Mouse (Mus musculus) intestine, embryonic 14.5 days (tissue): Measurements from ENCODE around the gene H2-M3. TPM values are rescaled to one million over a fixed set of nuclear protein-coding genes. Genes with fewer than 3 reads are reported as not detected.

Source experiments
- ATAC-seq: fragments of 200-750 bp; cut with Nextera tagmentation; replicated peaks from 2 replicates; pipeline ENCODE4 v1.8.0; 2017; ENCODE audit warnings: low read depth, moderate number of reproducible peaks, moderate TSS enrichment, moderate library complexity; ENCODE audit not compliant: low FRiP score, low TSS enrichment
- DNase-seq: peaks from one replicate; pipeline ENCODE4 v3.0.0-alpha.2; 2018; ENCODE audit warnings: low spot score
- H3K27ac ChIP-seq: fragments of 300-500 bp; sonication (generic); 2 replicates; pipeline ENCODE4 v1.5.1; 2014; ENCODE audit warnings: low read depth, mild to moderate bottlenecking, control low read depth
- H3K27me3 ChIP-seq: fragments of 300-500 bp; sonication (generic); replicated peaks from 2 replicates; pipeline ENCODE4 v1.6.1; 2014; ENCODE audit warnings: low read length, control low read depth; ENCODE audit not compliant: control insufficient read depth, insufficient read depth
- H3K36me3 ChIP-seq: fragments of 300-500 bp; sonication (generic); 2 replicates; pipeline ENCODE4 v1.6.1; 2014; ENCODE audit warnings: low read length, control low read depth; ENCODE audit not compliant: control insufficient read depth, insufficient read depth
- H3K4me1 ChIP-seq: fragments of 300-500 bp; sonication (generic); replicated peaks from 2 replicates; pipeline ENCODE4 v1.6.1; 2014; ENCODE audit warnings: low read length, control low read depth, mixed read lengths; ENCODE audit not compliant: control insufficient read depth, insufficient read depth
- H3K4me2 ChIP-seq: fragments of 300-500 bp; sonication (generic); 2 replicates; pipeline ENCODE4 v1.6.1; 2014; ENCODE audit warnings: low read length
- H3K4me3 ChIP-seq: fragments of 300-500 bp; sonication (generic); 2 replicates; pipeline ENCODE4 v1.5.1; 2014; ENCODE audit warnings: low read depth, low read length, control low read depth, mixed read lengths
- H3K9ac ChIP-seq: fragments of 300-500 bp; sonication (generic); 2 replicates; pipeline ENCODE4 v1.6.1; 2014; ENCODE audit warnings: mild to moderate bottlenecking, low read length
- H3K9me3 ChIP-seq: fragments of 300-500 bp; sonication (generic); 2 replicates; pipeline ENCODE4 v1.6.1; 2016; ENCODE audit warnings: low read length, control low read depth; ENCODE audit not compliant: control insufficient read depth
- WGBS: fragments of 180-500 bp; shearing (Covaris S2); extraction: QIAGEN DNeasy Blood & Tissue Kit; methylation state at CpG from one replicate; pipeline ENCODE4 v1.1.7; 2014; 5-methylcytosine and 5-hydroxymethylcytosine counted together
- polyA plus RNA-seq: library from polyadenylated mRNA; unstranded; fragments of >200 nt; fragmentation: Nextera tagmentation; extraction: Ambion mirVana; gene quantifications from 2 replicates; pipeline ENCODE4 v1.2.1, GENCODE M21; 2014

The H2-M3 gene
- polyA plus RNA-seq, 1 experiment from 2014 or later, result 5.4 TPM

DNA sequence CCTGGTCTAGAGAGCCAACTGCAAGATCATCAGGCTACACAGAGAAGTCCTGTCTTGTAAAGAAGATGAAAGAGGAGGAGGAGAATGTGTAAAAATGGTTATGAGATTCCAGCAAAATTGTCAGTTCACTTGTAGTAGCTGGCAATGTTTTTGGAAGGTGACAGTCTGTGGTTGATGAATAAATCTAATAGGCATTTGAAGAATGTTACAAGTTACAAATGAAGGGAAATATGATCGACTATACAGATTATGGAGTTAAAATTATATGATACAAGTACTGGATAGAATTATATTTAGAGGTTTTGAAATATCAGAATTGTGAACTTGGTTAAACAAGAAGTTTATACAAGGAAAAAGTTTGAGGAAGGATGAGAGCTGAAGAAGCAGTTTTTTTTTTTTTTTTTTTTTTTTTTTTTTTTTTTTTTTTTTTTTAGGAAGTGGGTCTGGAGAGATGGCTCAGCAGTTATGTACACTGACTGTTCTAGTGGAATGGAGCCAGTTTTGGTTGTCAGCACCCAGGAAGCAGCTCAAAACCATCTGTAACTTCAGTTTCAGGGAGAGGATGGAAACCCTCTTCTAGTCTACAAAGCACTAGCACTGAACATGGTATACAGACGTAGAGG is 5.7 kb downstream of the H2-M3 start:
- Histone ChIP-seq H3K4me2 (no peak overlapping the region), H3K9me3 (no peaks in the 10 kb centered on the region), H3K4me1 (no peaks in the 10 kb centered on the region), H3K27ac (no peak overlapping the region), H3K9ac (no peak overlapping the region), H3K27me3 (no peaks in the 10 kb centered on the region), H3K4me3 (no peak overlapping the region), H3K36me3 (no peaks in the 10 kb centered on the region)
- DNase-seq (no peak), ATAC-seq (no peak)
- 84% methylated on average over 2 of the region's 2 CpGs for WGBS

DNA sequence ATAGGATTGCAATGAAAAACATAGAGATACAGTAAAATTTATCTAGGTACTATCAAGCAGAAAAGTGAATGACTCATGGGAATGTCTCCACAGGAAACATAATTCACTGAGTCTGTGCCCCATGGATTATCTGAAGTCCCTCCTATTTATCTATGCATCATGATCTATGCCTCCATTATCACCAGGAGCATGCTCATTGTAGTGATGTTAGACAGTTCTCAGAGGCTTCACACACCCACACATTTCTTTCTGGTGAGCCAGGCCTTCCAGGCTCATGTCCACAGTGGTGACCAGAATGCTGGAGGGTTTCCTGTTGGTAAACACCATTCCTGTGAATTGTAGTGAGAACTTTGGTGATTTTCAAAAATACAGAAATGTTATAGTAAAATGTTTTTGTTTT is 6.6 kb downstream of the H2-M3 start:
- H3K36me3 ChIP-seq, result no peaks in the 10 kb centered on the region
- no peak overlapping the region for H3K4me2 ChIP-seq
- no peak overlapping the region for H3K9ac ChIP-seq
- no peaks in the 10 kb centered on the region for H3K4me1 ChIP-seq
- H3K27ac ChIP-seq, result no peak overlapping the region
- no peak for DNase-seq
- no peaks in the 10 kb centered on the region for H3K9me3 ChIP-seq
- ATAC-seq, result no peak
- no peaks in the 10 kb centered on the region for H3K27me3 ChIP-seq
- H3K4me3 ChIP-seq, result no peak overlapping the region

DNA sequence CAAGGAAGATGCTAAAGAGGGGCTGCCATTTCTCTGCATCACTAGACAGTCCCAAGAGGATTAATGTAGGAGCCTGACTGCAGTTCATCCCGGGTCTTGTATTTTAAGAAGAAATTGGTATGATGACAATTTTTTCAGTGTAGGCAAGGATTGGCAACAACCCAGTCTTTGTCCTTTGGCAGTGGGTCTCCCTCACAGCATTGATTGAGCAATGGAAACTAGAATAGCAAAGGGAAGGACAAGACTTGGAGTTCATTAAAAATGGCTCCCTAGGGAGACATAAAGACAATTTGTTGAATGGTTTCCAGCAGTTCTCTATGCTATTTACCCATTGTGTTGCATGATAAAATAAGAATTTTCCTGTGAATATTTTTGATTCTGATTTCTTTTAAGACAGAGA is 10.3 kb downstream of the H2-M3 start:
- DNase-seq, result no peak
- WGBS, result 76% methylated on average over 1 of the region's 1 CpGs
- Histone ChIP-seq H3K9me3 (no peaks in the 10 kb centered on the region), H3K27ac (no peak overlapping the region), H3K4me3 (no peak overlapping the region), H3K4me1 (no peaks in the 10 kb centered on the region), H3K27me3 (no peaks in the 10 kb centered on the region), H3K4me2 (no peak overlapping the region), H3K9ac (no peak overlapping the region), H3K36me3 (no peaks in the 10 kb centered on the region)
- ATAC-seq, result no peak

DNA sequence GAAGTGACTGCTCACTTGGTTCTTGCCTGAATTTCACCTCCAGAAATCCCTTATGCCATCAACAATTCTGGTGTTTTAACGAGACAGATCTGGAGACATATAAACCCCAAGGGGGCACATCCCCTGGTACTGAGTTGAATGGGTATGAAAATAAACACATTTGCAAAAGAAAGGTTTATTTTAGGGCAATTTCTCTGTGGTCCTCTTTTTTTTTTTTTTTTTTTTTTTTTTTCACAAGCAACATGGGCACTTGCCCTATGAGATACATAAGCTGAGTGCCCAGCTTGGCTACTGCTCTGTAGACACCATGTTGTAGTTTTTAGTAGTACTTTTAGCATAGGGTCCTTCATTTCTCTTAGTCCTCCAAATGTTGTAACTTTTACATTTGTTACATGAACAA is 13.3 kb downstream of the H2-M3 start, which contains the start of gene Olfr99:
Gene Olfr99, minus strand, starts transcription at position 101 of the 400 bp plus-strand sequence.
- ATAC-seq (no peak), DNase-seq (no peak)
- no peak within 1 kb of the TSS for H3K4me3 ChIP-seq
- H3K9me3 ChIP-seq, result no peaks in the 10 kb centered on the region
- H3K4me1 ChIP-seq, result no peaks in the 10 kb centered on the region
- no peaks in the 10 kb centered on the region for H3K27me3 ChIP-seq
- WGBS, result 82% methylated on average over 1 of the region's 1 CpGs
- H3K4me2 ChIP-seq, result no peak within 1 kb of the TSS
- no peak within 1 kb of the TSS for H3K9ac ChIP-seq
- H3K36me3 ChIP-seq, result no peaks in the 10 kb centered on the region
- no peak within 1 kb of the TSS for H3K27ac ChIP-seq

DNA sequence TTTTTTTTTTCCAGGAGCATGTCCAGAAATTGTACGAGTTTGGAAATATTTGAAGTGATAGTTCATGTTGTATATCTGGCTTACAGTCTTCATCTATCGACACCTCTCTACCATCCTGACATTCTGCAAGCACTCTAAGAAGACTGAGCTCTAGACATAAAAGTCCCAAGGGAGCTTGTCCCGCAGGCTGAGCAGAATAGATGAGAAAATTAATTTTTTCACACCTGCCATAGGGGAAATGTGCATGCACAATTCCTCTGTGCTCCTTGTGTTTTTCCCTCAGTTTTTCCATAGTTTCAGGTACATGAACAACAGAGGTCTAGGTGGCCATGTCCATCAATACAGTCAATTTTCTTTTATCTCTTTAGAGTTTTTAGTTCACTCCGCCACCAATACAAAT is 34.2 kb downstream of the H2-M3 start, which contains the start of gene Olfr101:
Gene Olfr101, minus strand, starts transcription at position 101 of the 400 bp plus-strand sequence.
- no peak for ATAC-seq
- DNase-seq, result no peak
- no peak within 1 kb of the TSS for H3K27ac ChIP-seq
- WGBS, result 78% methylated on average over 4 of the region's 4 CpGs
- H3K27me3 ChIP-seq, result no peaks in the 10 kb centered on the region
- no peaks in the 10 kb centered on the region for H3K36me3 ChIP-seq
- H3K4me1 ChIP-seq, result no peaks in the 10 kb centered on the region
- H3K4me3 ChIP-seq, result no peak within 1 kb of the TSS
- no peak within 1 kb of the TSS for H3K4me2 ChIP-seq
- H3K9ac ChIP-seq, result no peak within 1 kb of the TSS
- no peaks in the 10 kb centered on the region for H3K9me3 ChIP-seq

DNA sequence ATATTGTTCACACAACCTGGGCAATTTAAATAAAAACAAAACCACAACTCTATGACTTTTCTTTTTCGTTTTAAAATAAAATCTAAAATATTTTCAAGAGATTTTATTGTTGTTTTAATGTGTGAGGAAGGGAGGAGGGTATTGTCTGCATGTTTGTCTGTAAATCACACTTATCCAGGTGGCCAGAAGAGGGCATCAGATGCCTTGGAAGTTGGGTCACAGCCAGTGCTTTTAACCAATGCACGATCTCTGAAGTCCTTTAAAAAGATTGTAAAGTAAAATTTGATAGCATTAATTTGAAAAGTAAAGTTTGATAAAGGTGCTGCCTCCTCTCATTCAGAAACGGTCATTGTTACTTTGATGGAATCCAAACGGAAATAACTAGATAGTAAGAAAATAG is 38.5 kb downstream of the H2-M3 start:
- DNase-seq (no peak), ATAC-seq (no peak)
- Histone ChIP-seq H3K27ac (no peak overlapping the region), H3K9me3 (no peaks in the 10 kb centered on the region), H3K36me3 (no peaks in the 10 kb centered on the region), H3K9ac (no peak overlapping the region), H3K4me3 (no peak overlapping the region), H3K27me3 (no peaks in the 10 kb centered on the region), H3K4me1 (no peaks in the 10 kb centered on the region), H3K4me2 (no peak overlapping the region)
- 38% methylated on average over 4 of the region's 4 CpGs for WGBS

DNA sequence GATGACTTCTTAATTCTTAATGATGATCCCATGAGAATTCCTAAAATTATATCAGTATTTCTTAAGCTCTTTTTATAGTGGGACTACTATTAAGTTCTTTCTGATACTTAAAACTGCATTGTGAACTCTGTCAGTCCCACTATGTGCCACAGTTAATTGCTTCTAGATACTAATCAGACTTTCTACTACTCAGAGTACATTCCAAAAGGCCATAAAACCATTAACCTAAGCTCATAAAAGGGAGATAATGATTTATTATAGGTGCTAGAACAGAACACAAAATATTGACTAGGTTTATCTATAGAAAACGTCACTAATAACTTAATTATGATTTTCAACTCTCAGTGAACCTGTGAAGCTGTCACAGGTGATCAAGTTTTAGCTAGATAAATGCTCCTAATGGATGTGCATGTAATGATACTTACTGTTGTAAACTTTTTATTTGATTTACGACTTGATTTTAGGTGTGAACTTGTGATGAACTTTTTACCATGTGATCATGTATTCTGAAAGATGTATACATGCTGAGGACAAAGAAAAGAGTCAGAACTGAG is 40.2 kb downstream of the H2-M3 start:
- H3K4me1 ChIP-seq, result no peaks in the 10 kb centered on the region
- no peak overlapping the region for H3K9ac ChIP-seq
- H3K36me3 ChIP-seq, result no peaks in the 10 kb centered on the region
- peak; percentile 78; the same call in 1 of the 2 replicates for ATAC-seq
- no peaks in the 10 kb centered on the region for H3K9me3 ChIP-seq
- H3K27ac ChIP-seq, result no peak overlapping the region
- no peak overlapping the region for H3K4me3 ChIP-seq
- no peaks in the 10 kb centered on the region for H3K27me3 ChIP-seq
- DNase-seq, result no peak
- no peak overlapping the region for H3K4me2 ChIP-seq
- WGBS, result 32% methylated on average over 2 of the region's 2 CpGs

DNA sequence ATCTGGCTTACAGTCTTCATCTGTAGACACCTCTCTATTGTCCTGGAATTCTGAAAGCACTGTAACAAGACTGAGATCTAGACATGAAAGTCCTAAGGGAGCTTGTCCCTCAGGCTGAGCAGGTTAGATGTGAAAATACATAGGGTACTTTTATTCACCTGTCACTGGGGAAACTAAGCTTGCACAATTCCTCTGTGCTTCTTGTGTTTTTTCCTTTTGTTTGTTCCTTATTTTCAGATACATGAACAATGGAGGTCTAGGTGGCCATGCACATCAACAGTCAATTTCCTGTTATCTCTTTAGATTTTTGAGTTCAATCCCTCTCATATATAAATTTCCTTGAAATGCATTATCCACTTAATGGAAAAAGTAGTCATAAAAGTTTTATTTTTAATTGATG is 46.9 kb downstream of the H2-M3 start, which contains the start of gene Olfr102:
Gene Olfr102, minus strand, starts transcription at position 101 of the 400 bp plus-strand sequence.
- Histone ChIP-seq H3K27ac (no peak within 1 kb of the TSS), H3K9me3 (no peaks in the 10 kb centered on the region), H3K4me2 (no peak within 1 kb of the TSS), H3K4me1 (no peaks in the 10 kb centered on the region), H3K27me3 (no peaks in the 10 kb centered on the region), H3K9ac (no peak within 1 kb of the TSS), H3K4me3 (no peak within 1 kb of the TSS), H3K36me3 (no peaks in the 10 kb centered on the region)
- DNase-seq (no peak), ATAC-seq (no peak)
